Mouse (Mus musculus) MEL-GATA-1-ER (cell line): ENCODE data around the gene Mgat3.

Source experiments
- DNase-seq: peaks from one replicate; pipeline ENCODE4 v3.0.0-alpha.2; 2012; ENCODE audit warnings: low read depth; ENCODE audit errors: extremely low read depth

Mgat3 gene

GRCm38 (mm10) chr15:80173001-80173771 is at the start of gene Mgat3:
Mgat3 (plus strand) TSS chr15:80173721.
- no peak for DNase-seq

DNA sequence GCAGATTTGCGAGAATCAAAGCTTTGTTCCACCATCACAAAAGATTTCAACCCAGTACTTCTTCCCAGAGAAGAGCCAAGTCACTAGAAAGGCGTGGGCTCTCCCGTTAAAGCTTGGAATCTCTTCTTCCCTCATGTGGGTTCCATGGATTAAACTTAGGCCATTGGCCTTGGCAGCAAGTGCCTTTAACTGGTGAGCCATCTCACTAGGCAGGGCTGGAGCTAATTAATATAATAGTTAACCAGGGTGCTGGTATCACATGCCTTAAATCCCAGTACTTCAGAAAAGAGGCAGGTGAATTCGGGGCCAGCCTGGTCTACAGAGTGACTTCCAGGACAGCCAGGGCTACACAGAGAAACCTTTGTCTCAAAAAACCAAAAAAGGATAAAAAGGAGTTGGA is 48.9 kb upstream of the Mgat3 start:
- no peak for DNase-seq

GRCm38 (mm10) chr15:80127191-80127590 is 46.3 kb upstream of the Mgat3 start:
- no peak for DNase-seq

GRCm38 (mm10) chr15:80129982-80130381 is 43.5 kb upstream of the Mgat3 start:
- no peak for DNase-seq

DNA sequence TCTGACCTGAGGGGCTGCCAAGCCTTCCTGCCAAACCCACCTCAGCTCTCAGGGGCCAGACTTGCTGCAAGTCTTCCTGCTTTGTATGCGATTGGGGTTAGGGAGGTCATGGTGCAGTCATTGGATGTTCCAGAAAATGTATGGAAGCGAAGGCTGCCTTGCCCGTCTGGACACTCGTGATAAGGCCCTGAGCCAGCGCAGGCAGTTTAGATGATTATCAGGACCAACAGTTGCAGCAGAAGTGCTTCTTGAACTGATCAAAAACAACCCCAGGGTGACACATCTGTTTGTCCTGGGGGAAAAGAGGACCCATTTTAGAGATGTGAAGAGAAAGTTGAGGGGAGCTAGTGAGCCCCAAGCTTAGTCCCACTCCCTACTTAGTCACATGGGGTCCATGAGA is 42.8 kb upstream of the Mgat3 start:
- DNase-seq = peak; percentile 77

GRCm38 (mm10) chr15:80131421-80131820 is 42.1 kb upstream of the Mgat3 start:
- no peak for DNase-seq

DNA sequence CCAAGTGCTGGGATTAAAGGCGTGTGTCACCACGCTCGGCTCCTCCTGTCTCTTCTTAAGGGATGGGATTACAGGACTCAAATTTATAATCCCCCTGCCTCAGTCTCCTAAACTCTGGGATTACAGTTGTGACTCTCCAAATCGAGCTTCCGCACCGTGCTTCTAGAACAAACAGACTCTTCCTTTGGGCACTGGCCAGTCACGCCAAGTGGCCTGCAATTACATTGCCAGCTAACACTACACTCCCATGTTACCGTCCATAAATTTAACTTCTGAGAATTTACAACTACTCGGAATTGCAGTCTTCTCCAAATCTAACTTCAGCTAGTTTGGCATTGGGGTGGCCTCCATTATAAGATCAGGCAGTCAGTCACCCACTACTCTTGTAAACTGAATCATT is 41.1 kb upstream of the Mgat3 start:
- DNase-seq = no peak

- peak; percentile 71 for DNase-seq
Measured at GRCm38 (mm10) chr15:80132993-80133586, 40.4 kb upstream of the Mgat3 start, which contains the start of gene Tab1. Tab1 (plus strand) TSS chr15:80133127.

GRCm38 (mm10) chr15:80133682-80134449 is 39.7 kb upstream of the Mgat3 start:
- peak; percentile 73 for DNase-seq

DNA sequence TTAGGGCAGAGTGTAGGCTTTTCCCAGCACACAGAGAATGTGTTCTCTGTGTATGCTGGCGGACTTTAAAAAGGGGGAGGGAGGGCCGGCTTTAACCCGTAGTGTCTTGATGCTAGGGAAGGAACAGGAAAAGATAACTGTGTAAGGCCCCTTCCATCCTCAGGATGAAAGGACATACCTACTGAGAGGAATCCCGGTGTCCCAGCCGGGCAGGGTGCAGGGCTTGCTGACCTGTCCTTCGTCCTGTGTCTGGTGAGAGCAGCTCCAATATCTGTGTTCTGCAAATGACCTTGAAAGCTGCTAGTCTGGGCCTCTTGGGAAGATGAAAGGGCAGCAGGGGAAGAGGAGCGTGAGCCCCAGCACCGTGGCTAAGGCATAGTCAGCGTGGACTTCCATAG is 39.1 kb upstream of the Mgat3 start:
- no peak for DNase-seq

DNA sequence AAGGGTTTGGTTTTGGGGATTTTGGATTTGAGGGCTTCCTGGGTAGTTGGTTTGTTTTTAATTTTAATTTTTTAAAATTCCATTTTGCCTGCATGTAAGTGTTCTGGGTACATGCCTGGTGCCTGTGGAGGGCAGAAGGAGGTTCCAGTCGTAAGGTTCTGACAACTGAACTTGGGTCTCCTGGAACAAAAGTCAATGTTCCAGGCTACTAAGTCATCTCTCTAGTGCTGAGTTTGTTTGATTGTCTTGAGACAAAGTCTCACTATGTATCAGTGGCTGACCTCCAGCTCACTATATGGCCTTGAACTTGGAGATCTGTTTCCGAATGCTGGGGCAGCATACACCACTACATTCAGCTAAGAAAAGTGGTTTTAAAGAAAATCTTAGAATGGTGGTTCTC is 38.0 kb upstream of the Mgat3 start:
- no peak for DNase-seq

DNA sequence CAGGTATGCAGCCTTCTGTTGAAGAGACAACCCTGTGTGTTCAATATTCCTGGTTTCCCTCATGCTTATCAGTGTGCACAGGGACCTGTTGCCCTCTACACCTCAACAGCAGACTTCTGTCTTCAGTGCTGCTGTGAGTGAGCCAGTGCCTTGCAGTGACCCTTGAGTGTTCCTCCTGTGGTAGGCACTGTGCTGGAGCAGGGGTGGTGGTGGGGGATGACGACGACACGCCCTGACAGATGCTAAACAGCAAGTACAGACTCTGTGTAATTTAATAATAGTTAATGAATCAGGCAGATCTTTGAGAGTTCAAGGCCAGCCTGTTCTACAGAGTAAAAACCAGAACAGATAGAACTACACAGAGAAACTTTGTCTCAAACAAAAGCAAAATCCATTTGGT is 36.9 kb upstream of the Mgat3 start:
- no peak for DNase-seq

DNA sequence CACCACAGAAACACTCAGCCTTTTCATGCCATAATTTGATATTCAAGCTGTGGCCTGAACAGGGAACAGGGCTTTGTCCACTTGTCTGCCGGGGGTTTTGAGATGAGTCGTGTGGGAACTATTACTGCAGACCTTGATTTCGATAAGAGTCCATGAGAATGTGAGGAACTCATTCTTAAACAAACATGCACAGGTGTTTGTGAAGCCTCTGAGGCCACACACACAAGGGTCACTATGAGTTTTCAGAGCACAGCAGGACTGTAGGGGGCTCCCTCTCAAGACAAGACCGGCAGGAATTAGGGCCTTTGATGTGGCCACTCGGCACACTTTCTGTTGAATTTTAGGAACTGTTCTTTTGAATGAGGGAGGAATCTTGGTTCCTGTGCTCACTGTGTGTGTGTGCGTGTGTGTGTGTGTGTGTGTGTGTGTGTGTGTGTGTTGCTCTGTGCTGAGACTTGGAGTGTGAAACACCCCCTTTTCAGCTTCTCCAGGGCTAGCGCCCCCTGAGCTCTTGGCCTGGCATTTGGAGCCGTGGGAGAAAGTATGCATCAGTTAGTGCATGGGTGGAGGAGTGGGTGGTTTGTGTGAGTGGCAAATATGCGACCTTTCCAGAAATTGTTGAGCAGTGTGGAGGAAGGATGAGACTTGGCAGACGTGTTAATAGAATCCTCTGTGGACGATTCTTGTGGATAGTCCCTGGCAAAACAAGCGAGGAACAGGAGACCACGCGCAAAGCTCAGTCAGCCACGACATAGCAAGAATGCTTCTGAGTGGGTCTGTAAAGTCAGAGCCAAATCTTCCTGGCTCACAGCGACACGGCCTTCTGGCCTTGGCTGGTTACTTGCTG is 35.4 kb upstream of the Mgat3 start:
- DNase-seq = no peak

DNA sequence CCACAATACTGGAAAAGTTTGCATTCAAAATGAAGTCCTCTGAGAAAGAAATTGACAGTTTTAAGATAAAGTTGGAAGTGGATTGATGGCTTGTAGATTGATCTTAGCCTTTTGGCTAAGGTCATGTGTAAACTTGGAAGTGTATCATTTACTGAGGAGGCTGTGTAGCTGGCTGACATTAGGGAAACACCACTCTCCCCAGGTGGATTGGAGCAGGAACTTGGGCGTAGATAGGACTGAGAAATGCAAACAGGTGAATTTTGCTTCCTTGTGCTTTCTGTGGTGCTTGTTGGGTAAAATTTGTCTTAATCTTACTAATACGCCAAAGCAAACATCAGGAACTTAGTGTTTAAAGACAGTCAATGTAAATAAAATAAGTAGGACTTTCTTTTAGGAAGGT is 33.2 kb upstream of the Mgat3 start:
- DNase-seq = no peak

- DNase-seq = no peak
Measured at GRCm38 (mm10) chr15:80140878-80141277, 32.6 kb upstream of the Mgat3 start.

GRCm38 (mm10) chr15:80142130-80142529 is 31.4 kb upstream of the Mgat3 start:
- DNase-seq = no peak

GRCm38 (mm10) chr15:80143760-80144159 is 29.8 kb upstream of the Mgat3 start:
- no peak for DNase-seq

GRCm38 (mm10) chr15:80145397-80145796 is 28.1 kb upstream of the Mgat3 start:
- no peak for DNase-seq

DNA sequence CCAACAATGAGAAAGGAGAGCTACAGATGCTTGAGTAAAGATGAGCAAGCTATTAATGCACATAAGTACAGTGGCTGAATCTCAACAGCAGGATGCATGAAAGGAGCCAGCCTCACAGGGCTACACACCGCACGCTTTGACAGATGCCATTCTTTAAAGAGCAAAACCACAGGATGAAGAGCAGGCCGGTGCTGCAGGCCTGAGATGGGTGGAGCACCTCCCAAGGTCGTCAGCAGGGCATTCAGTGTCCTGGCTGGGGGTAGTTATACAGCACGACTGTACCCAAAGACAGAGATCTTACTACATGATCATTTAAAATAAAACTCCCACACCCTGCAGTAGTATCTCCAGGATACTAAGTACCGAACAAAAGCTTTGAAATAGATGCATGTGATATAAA is 27.4 kb upstream of the Mgat3 start:
- no peak for DNase-seq

- DNase-seq = no peak
Measured at GRCm38 (mm10) chr15:80147090-80147489, 26.4 kb upstream of the Mgat3 start.

GRCm38 (mm10) chr15:80147511-80147910 is 26.0 kb upstream of the Mgat3 start:
- DNase-seq = no peak
